Mouse (Mus musculus) mouse embryonic stem cell (cell line): Measurements from ENCODE around the gene Eddm3b.

Experiments
- in situ Hi-C, 2 experiments: fragments of 300-500 bp; cut with MboI; formaldehyde crosslinking; loops; 1 replicate in 1 of 2; 3 replicates in 1 of 2; pipeline ENCODE4 v1.14.3; 2019 to 2020; ENCODE audit warnings: low sequenced_read_pairs in 2 of 2, low pct_unique_long_range_greater_than_20kb in 1 of 2, mixed read lengths in 1 of 2; ENCODE audit not compliant: unreplicated experiment in 1 of 2

Gene Eddm3b

DNA sequence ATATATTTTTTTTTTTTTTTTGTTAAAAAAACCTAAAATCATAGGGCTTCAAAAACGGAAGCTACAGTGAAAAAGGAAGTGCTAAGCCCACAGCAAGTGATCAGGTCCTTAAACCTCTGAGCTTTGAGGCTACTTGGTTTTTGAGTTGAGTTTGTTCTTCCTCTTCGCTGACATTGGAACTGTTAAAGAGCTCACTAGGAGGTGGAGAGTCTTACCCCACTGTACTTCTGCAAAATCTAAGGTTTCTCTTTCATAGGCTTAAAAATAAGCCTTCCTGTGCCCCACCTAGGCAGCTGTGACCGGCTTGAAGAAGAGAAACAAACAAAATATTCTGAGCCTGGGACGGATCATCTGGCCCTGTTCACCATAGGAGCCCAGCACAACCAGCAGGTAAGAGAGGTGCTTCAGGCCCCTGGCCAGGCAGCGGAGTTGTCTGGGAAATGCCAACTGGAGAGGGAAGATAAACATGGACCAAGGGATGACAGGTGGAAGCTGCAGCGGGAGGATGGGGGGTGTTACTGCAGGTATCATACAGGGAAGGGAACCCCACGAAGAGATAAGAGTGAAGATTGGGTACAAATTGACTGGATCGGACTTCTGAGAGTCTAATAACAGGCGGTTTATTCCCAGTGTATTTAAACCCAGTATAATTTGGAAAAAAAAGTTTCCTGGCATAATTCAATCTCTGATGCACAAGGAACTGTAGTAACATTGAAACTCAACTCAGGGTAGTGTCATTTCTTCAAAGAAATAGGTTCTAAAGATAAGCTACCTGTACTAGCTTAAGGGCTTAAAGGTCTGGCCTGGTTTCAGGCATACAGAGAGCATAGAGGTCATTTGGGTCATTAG is 14.8 kb downstream of the Eddm3b start:
- in situ Hi-C loops, result no loop called here

DNA sequence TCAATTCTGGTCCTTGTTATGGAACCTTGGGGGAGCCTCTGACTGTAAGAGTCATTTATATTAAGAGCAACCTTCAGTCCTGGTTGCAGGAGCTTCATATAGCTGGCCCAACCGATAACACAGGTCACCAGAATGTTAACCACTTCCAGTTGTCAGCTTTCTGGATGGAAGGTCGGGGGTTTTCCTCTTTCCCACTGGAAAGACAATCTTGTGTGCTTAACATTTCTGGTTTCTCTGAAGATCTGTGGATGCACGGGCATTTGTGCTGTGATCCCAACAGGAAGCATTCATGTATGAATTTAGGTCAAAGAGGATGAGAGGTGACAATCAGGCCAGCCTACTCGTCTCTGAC is 15.4 kb downstream of the Eddm3b start:
- in situ Hi-C loops, result no loop called here

- in situ Hi-C loops, result no loop called here
Measured at GRCm38 (mm10) chr14:51130315-51130940, 16.2 kb downstream of the Eddm3b start.

DNA sequence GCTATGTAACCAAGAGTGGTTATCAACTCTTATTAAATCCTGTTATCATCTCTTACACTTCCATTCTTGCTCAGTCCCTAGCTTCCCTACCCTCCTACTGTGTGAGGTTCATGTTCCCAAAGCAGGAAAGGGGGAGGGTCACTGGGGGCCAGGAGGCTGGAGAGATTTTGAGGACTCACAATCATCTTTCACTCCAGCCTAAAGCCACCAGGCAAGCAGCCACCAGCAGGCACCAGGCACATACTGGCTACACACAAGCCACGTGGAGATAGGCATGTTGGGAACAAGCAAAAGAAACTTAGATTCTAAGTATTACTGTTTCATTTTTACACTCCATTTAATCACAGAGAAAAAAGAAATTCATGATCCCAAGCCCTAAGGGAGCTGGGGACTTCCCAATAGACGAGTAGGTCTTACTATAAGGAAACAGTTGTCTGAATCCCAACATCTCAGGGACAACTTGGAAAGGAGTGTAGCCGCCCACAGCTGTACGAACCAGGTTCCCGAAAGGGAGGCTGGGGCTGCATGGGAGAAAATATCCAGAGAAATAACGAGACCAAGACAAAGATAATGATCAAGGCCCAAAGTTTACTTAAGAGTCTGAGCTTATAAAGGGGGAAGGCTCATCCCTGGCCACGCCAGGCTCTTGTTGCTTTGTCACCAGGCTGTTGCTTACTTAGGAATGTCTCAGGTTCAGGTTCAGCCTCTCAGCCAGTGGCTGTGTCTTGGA is 17.0 kb downstream of the Eddm3b start:
- in situ Hi-C loops, result no loop called here

- in situ Hi-C loops, result no loop called here
Measured at GRCm38 (mm10) chr14:51132372-51132771, 18.1 kb downstream of the Eddm3b start.

DNA sequence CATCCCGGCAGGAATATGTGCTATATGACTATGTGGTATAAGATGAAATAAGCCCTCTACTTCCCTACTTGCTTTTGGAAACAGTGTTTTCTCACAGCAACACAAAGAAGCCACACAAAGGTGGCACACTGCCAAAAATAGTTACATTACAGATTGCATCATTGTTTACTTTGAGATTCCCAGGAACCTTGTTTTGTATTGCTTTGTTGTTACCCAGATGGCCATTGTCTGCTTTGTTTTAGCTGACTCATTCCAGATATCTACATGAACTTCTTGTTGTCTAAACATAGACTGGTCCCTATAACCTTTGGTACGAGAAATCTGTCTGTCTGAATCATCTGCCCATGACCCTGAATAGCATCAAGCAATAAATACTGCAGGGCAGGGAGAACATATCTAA is 26.1 kb downstream of the Eddm3b start:
- in situ Hi-C loops, result no loop called here

- in situ Hi-C loops, result no loop called here
Measured at GRCm38 (mm10) chr14:51142119-51142518, 27.9 kb downstream of the Eddm3b start.

GRCm38 (mm10) chr14:51142568-51142967 is 28.3 kb downstream of the Eddm3b start:
- in situ Hi-C loops, result no loop called here

DNA sequence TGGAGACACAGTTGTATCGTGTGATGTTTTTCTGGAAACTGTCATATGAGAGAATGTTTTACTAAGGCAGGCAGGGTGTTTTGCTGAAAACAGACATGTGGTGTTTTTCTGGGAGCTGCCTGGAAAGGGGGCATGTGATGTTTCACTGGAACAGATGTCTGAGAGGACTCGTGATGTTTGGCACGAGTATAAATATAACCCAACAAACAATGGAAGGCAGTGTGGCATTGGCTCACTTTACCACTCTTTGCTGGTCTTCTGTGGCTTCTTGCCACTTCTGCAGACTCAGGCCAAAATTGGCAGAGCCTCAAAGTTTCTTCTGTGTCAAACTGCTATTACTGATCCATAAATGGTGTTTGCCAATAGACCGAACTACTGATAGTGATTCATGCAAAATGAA is 29.1 kb downstream of the Eddm3b start:
- in situ Hi-C loops, result no loop called here

DNA sequence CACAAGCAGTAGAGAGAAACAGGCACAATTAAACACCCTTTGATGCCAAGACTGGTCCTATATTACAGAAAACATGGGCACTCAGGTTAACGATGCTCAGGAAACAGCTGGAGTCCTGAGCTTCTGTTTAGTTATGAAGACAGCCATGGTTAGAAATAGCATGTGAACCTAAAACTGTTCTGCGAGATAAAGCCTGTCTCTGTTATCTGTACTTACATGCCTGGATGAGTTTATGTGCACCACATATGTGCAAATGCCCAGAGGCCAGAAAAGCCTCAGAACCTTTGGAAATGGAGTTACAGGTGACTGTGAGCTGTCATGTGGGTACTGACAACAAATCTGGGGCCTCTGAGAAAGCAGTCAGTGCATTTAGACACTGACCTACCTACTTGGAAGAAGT is 29.7 kb downstream of the Eddm3b start:
- in situ Hi-C loops, result no loop called here

DNA sequence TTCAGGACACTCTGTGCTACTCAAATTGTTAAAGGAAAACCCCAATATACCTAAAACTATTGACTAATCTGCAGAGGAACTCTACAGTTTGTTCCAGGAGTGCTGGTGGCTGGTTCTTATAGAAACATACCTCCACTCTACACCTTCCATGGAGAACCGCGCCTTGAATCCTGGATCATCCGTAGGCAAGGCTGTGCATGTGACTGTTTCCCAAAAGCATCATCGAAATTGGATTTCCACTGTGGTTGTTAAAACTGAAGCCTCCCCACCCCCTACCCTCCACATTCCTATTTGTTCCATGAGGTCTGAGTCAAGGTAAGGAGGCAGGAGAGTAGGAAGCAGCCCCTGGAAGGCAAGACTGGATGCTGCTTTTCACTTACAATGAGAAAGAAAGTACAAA is 30.2 kb downstream of the Eddm3b start:
- in situ Hi-C loops, result no loop called here

- in situ Hi-C loops, result no loop called here
Measured at GRCm38 (mm10) chr14:51145521-51145920, 31.3 kb downstream of the Eddm3b start.

DNA sequence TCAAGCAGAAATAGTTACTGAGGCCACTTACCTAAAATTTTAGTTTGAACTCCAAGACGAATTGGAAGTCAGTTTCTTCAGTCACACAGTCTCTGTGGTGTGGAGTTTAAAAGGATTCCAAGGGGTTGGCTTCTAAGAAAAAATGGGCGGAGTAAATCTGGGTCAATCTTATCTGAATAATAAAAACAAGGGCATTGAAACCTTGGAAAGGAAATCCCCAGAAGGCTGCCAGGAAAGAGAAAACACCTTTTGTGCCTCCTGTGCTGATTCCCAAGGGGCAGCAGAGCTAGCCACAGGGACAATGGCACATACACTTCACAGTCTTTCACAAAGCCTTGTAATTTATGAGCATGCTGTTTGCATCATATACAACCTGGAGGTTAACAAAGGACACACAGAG is 32.5 kb downstream of the Eddm3b start, which contains the start of gene Rnase1:
Gene Rnase1, minus strand, starts transcription at position 101 of the 400 bp plus-strand sequence.
- in situ Hi-C loops, result no loop called here

DNA sequence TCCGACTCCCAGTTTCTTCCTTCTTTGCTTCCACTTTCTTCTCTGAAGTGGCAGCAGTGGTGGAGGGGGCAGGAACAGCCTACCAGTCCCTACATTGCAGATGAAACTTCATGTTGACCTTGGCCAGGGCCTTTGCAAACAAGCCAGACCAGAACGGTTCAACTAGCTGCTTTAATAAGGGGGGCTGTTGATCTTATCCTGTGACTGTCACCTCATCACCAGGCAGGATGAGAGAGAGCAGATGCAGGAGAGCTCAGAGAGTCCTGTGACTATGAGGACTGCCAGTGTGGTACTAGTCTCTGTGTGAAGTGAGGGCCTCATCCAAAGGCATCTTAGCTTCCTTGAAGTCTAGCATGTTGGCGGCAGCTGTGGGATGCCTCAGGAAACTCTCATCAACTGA is 33.8 kb downstream of the Eddm3b start:
- in situ Hi-C loops, result no loop called here

DNA sequence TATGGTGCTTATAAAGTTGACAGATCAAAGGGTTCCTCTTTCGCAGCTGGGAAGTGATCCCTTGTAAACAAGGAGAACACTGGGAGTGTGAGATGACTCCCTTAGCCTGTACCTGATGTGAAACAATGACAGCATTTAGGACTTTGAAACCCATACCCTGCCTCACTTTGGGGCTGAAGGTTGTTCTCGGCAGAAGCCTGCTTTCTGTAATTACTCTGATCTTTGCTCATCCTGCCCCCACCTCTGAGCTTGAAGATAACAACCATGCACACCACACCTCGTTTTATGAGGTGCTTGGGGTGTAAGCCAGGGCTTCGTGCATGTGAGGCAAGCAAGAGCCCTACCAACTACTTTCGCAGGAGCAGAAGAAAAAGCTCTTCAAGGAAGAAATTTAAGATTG is 34.9 kb downstream of the Eddm3b start:
- in situ Hi-C loops, result no loop called here

GRCm38 (mm10) chr14:51150206-51150831 is 36.1 kb downstream of the Eddm3b start:
- in situ Hi-C loops, result no loop called here

DNA sequence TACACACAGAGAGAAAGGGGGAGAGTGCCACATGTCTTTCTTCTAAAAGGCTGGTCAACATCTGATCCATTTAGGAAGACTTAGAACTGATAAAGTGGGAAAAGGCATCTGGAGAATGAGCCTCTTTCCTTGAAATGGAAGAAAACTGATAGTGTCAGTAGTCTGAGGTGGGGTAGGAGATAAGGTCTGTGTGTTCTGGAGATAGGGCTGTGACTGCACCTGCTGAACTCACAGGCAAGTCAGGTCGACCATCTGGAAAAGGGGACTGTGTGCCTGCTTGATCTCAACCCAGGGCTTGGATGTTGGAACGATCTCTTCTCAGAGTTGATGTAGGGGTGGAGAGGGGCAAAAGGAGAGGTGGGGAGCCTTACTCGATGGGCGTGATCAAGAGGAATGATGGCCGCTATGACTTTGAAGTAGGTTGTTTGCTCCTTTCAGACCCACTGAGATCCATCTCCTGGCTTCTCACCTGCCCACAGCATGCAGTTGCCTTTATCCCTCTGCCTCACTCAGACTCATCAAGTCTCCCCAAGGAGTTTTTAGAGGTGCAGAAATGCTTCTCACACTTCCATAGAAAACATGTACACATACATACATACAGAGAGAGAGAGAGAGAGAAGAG is 38.1 kb downstream of the Eddm3b start:
- in situ Hi-C loops, result no loop called here

DNA sequence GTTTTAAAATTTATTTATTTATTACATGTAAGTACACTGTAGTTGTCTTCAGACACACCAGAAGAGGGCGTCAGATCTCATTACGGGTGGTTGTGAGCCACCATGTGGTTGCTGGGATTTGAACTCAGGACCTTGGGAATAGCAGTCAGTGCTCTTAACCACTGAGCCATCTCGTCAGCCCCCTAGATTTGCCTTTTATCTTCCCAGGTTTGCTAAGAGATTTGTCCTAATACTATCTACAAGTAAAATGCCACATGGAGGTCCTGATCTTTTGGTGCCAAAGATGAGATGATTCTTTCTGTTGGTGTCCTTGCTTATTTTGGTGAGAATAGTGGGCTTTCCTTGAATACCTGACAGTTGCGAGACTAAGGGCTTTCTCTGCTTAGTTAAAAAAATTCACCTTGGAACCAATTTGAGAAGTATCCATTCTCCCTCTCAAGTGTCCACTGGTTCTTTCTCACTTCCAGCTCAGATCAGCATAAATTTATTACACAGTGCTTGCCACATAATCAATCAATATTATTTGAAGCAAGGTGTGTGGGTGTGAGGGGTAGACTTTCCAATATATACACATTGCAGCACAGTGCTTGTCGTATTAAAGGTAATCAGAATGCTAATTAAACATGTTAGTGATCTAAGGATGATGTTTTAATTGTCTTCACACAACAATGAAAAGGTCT is 42.0 kb downstream of the Eddm3b start:
- in situ Hi-C loops, result no loop called here
